Mouse (Mus musculus) right cerebral cortex, postnatal 14 days (tissue): ENCODE results near the gene Gm47841.
A peak's percentile ranks its signal among the peaks of the same experiment; 100 is the strongest.

ENCODE experiments used
- DNase-seq: peaks from one replicate; pipeline ENCODE4 v3.0.0; 2022

Gene Gm47841

GRCm38 (mm10) chr15:101072736-101073135, 25.5 kb upstream of the Gm47841 start:
- DNase-seq, result no peak

GRCm38 (mm10) chr15:101070762-101071161, 23.6 kb upstream of the Gm47841 start:
- no peak for DNase-seq

DNA sequence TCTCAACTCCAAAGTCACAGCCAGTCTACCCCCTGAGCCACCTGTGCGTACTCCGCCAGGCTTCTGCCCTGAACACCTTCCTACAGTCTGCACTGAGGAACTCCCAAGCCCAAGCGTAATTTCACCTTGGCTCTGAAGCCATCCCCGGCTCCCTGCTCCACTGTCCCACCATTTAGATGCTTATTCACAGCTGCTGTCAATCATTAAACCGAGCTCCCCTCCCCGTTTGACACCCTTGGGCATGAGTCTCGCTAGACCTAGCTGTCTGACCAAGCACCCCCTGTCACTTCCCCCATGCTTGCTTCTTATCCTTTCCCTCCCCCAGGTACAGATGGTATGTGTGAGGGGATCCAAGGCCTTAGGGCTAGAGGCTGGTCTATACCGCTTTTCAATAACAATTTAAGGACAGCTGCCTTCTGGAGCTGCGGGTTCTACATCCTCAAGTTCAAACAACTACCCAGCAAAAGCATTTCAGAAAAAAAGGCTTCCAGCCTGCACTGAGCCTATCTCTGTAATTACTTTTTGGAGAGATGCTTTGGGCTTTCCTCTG, 22.5 kb upstream of the Gm47841 start:
- DNase-seq, result no peak

GRCm38 (mm10) chr15:101068671-101069070, 21.5 kb upstream of the Gm47841 start:
- DNase-seq, result no peak

- no peak for DNase-seq
Observed at GRCm38 (mm10) chr15:101068029-101068428, 20.8 kb upstream of the Gm47841 start.

- no peak for DNase-seq
Observed at GRCm38 (mm10) chr15:101066920-101067696, 19.9 kb upstream of the Gm47841 start.

- no peak for DNase-seq
Observed at GRCm38 (mm10) chr15:101066364-101066847, 19.2 kb upstream of the Gm47841 start.

GRCm38 (mm10) chr15:101065069-101065468, 17.9 kb upstream of the Gm47841 start:
- no peak for DNase-seq

- DNase-seq, result no peak
Observed at GRCm38 (mm10) chr15:101060280-101060852, 13.2 kb upstream of the Gm47841 start.

DNA sequence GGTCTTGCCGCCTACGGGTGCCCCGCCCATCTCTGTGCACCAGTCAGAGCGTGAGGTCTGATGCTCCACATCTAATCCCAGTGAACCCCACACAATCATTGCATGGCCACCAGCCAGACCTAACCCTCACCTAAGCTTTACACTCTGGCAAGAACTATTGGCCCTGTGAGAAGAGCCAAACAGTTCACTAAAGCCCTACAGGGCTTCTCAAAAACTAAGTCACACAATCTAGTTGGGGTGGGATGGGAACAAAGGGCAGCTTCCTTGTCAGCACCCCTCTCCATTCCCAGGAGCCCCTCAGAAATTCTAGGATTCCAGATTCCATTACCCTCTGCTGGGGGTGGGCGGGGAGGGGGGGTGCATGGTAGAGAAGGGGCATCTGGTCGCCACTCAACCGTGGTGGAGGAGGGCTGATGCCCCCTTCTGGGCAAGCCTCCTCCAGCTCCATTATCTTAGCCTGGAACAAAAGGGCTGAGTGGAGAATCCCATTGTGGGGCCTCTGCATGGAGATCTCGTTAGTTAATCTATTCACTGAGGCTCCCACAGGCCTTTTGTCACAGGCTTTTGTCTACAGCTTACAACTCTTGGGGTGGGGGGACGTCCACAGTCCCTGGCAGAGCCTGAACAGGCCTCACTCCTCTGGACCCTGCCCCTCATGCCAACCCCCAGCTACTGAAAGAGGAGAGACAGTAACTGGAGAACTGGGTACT, 12.5 kb upstream of the Gm47841 start:
- no peak for DNase-seq

DNA sequence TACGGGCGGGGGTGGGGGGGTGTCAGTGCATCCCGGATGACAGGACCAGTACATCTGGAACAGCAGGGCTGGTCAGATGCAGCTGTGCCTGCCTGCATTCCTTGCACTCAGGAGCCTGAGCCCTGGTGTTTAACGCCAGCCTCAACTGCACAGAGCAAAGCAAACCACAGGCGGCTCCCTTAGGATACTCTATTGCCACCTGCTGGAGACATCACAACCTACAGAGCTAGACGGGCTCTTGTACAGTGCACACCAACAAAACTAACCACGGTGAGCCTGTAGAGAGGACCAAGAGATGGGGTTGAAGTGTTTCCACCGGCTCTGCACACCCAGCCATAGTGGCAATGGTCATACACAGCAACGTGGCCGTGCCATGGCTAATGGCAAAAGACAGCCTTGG, 9.0 kb upstream of the Gm47841 start:
- peak; percentile 70 for DNase-seq

- no peak for DNase-seq
Observed at GRCm38 (mm10) chr15:101054541-101054940, 7.3 kb upstream of the Gm47841 start.

- peak; percentile 26 for DNase-seq
Observed at GRCm38 (mm10) chr15:101053832-101054459, 6.7 kb upstream of the Gm47841 start.

GRCm38 (mm10) chr15:101052560-101053501, 5.6 kb upstream of the Gm47841 start:
- no peak for DNase-seq

GRCm38 (mm10) chr15:101051869-101052268, 4.7 kb upstream of the Gm47841 start:
- no peak for DNase-seq

- DNase-seq, result no peak
Observed at GRCm38 (mm10) chr15:101048338-101048896, 1.2 kb upstream of the Gm47841 start.

GRCm38 (mm10) chr15:101046527-101047193, 537 bp downstream of the Gm47841 start:
- peak; percentile 59 for DNase-seq

GRCm38 (mm10) chr15:101046039-101046526, 1.1 kb downstream of the Gm47841 start:
- DNase-seq, result no peak

DNA sequence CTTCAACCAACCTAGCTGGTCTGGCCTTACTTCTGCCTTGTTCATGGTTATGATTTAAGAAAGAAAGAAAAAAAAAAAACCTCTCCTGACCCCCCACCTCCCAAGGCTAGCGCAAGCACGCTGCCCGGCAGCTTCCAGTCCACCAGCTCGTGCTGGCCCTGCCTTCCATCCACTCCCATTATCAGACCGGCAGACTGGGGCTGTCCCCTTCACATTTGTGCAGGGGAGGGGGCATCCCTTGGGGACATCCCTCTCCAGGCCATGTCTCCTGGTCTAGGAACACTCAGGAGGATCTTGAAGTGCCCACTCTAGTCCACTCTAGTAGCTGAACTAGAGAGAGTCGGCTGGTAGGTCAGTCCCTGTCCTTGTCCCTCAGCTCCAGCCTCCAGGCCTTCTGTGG, 2.7 kb downstream of the Gm47841 start:
- no peak for DNase-seq

DNA sequence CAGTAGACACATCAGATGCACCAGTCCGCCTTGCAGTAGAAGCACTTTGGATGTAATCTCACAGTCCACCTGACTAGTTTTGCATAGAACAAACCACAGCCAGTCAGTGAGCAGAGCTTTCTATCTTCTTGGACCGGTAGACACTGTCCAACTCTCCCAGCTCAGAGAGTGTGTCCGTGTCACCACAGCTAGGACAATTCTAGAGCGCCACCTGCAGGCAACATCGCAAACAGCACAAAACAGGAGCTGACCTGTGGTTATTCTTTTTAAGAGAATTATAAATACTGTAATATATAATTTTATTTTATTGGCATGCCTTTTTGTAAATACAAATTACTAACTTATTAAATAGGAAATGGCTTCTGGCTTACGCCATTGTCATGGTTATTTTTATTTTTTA, 4.6 kb downstream of the Gm47841 start:
- DNase-seq, result peak; percentile 67

DNA sequence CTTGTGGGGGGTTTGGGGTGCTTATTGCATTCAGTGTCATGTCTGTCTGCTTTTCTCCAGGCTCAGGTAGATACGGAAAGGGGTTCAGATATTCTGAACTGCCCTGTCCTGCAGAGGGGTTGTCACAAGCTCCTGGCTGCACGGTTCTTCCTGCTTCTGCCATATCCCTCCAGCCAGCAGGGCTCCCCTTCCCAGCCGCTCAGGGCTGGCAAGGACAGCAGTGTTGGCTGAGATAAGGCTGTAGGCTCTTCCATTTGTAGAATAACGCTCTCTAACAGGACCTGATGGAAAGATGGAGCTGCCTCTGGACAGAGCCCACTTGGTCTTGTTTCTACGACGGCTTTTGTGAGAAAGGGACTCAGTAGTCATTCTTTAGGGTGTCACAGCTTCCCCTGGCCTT, 5.2 kb downstream of the Gm47841 start:
- DNase-seq, result no peak
